Mouse (Mus musculus): ENCODE data around the gene Tmem158. TPM values are rescaled to one million over a fixed set of nuclear protein-coding genes. Genes with fewer than 3 reads are reported as not detected.

The Tmem158 gene
- total RNA-seq, 1 experiment from 2014 or later: 0.58 TPM

Other genes with a start within 250 kb of the Tmem158 start
- 11.9 and 12.0 TPM in 2 replicates for gene Tmem42, start 239.4 kb downstream of the Tmem158 start, total RNA-seq (2017)
- gene Tgm4, start 226.0 kb downstream of the Tmem158 start, total RNA-seq (2017): 0.61 TPM in 1 of 2 replicates, not detected in the other
- 26.5 and 27.1 TPM in 2 replicates for gene Zdhhc3, start 147.6 kb downstream of the Tmem158 start, total RNA-seq (2017)
- gene Exosc7, start 147.5 kb downstream of the Tmem158 start, total RNA-seq (2017): 35.0 and 42.7 TPM in 2 replicates
- gene Clec3b, start 109.8 kb downstream of the Tmem158 start, total RNA-seq (2017): not detected in 2 replicates
- 0.25 TPM in 1 of 2 replicates, not detected in the other for gene Cdcp1, start 44.7 kb downstream of the Tmem158 start, total RNA-seq (2017)
- gene Lars2, start 106.2 kb upstream of the Tmem158 start, total RNA-seq (2017): 8.3 and 14.8 TPM in 2 replicates
- 87.1 and 88.6 TPM in 2 replicates for gene Limd1, start 217.9 kb upstream of the Tmem158 start, total RNA-seq (2017)